Mouse (Mus musculus) E14TG2a.4 (cell line): ENCODE results near the gene Gfm1.

Experiments used
- H3K27me3 ChIP-seq: 2 replicates; pipeline ENCODE4 v1.6.1; 2014; ENCODE audit warnings: low read length, control low read depth; ENCODE audit not compliant: insufficient read depth
- H3K36me3 ChIP-seq: 2 replicates; pipeline ENCODE4 v1.6.1; 2014; ENCODE audit warnings: low read length, control low read depth; ENCODE audit not compliant: insufficient read depth
- H3K4me1 ChIP-seq: replicated peaks from 2 replicates; pipeline ENCODE4 v1.6.1; 2014; ENCODE audit warnings: low read depth, low read length, control low read depth
- H3K4me3 ChIP-seq: replicated peaks from 2 replicates; pipeline ENCODE4 v1.5.1; 2014; ENCODE audit warnings: mild to moderate bottlenecking, low read length
- H3K9me3 ChIP-seq: 2 replicates; pipeline ENCODE4 v1.6.1; 2014; ENCODE audit warnings: low read length, control low read depth
- CTCF ChIP-seq: conservative IDR thresholded peaks from 2 replicates; pipeline ENCODE4 v1.5.1; 2014; ENCODE audit warnings: low read length
- NANOG ChIP-seq: IDR thresholded peaks from 2 replicates; pipeline ENCODE4 v1.6.1; 2014; ENCODE audit warnings: borderline replicate concordance, low read length, mixed read lengths
- POU5F1 ChIP-seq: IDR thresholded peaks from 2 replicates; pipeline ENCODE4 v1.6.1; 2014; ENCODE audit warnings: low read length, borderline replicate concordance

The Gfm1 gene

DNA sequence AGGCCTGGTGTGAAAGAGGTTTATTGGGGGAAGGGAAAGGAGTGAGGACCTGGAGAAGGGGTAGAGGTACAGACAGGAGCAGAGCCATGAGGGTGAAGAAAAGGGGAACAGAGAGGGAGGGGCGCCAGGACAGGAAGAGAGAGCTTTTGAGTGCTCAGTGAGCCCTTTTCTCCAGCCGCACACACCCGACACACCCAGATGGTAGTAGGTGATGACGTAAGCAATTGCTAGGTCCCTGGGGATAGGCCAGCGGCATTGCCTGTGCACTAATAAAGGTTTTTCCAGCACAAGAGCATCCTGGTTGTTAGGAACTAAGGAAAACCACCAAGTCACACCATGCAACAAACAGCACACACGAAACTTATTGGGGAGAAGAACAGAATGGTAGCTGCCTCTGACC, 94.9 kb downstream of the Gfm1 start:
- Histone ChIP-seq H3K36me3 (no peaks in the 10 kb centered on the region), H3K4me3 (no peak overlapping the region), H3K4me1 (peaks cover 4% of the 10 kb centered on the region; the same call in 1 of the 2 replicates), H3K27me3 (peaks cover 9% of the 10 kb centered on the region), H3K9me3 (no peaks in the 10 kb centered on the region)
- TF ChIP-seq NANOG (no peak), CTCF (no peak), POU5F1 (no peak)
